Mouse (Mus musculus): ENCODE data around the gene Ston2. TPM values are rescaled to one million over a fixed set of nuclear protein-coding genes. Genes with fewer than 3 reads are reported as not detected.

Ston2 gene
- total and polyA plus RNA-seq, 3 experiments: 3.6 to 4.7 (median 4.1) TPM

DNA sequence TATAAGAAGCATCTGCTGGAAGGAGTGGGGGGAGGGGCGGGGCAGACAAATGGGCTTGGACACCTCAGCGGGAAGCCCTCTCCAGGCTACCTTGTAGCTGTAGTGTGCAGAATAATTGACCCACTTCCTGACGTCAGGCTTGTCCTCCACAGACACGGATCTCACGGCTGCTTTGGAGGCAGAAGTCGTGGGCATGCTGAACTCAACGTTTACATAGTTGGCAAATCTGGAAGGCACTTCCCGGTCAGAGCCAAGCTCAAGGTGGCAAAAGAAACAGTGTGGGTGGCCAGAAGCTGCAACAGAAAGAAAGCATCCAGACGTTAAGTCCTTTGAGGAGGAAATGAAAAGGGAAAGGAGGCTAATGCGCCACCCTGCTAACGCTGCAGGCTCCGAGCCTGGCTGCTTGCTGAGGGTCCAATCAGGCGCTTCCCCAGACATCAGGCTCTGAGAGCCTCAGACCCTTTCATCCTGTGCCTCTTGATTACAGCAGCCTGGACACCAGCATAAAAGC is 146.5 kb downstream of the Ston2 start:
- no peak for DNase-seq
- H3K27me3 ChIP-seq (ENCODE audit: control insufficient read depth, insufficient read depth, low read length): no peaks in the 10 kb centered on the region
- intact Hi-C loops (cut with DNase I): loop anchor here (1.0 kb wide), 1 partner anchor 148 kb away; no protein-coding TSS in a partner anchor
- WGBS: 22% methylated on average over 13 of the region's 13 CpGs
- 0 out of 2 replicates have a peak overlapping the region, but pooled peaks have one; percentile 14 for H3K9ac ChIP-seq (ENCODE audit: low read depth, low read length)
- H3K36me3 ChIP-seq (ENCODE audit: control insufficient read depth, insufficient read depth, low read length): no peaks in the 10 kb centered on the region
- no peaks in the 10 kb centered on the region for H3K79me2 ChIP-seq (replicated peaks; ENCODE audit: control insufficient read depth, insufficient read depth, low read length)
- peak overlapping the region; percentile 29; the same call in 1 of the 2 replicates for H3K4me3 ChIP-seq
- H3K27ac ChIP-seq: no peak overlapping the region
- TF ChIP-seq EP300 (IDR thresholded peaks at IDR 0.05; ENCODE audit: insufficient read depth, low read depth, low read length) (no peak), CTCF (IDR thresholded peaks at IDR 0.05) (no peak), POLR2A (IDR thresholded peaks at IDR 0.05; ENCODE audit: insufficient read depth, low read depth, low read length) (no peak)
- H3K4me1 ChIP-seq (ENCODE audit: control insufficient read depth, insufficient read depth, low read length): peaks cover 4% of the 10 kb centered on the region

- no peak for DNase-seq
- WGBS: 37% methylated on average over 7 of the region's 7 CpGs
- Histone ChIP-seq H3K4me1 (ENCODE audit: control insufficient read depth, insufficient read depth, low read length) (peaks cover 4% of the 10 kb centered on the region), H3K9ac (ENCODE audit: low read depth, low read length) (no peak overlapping the region), H3K36me3 (ENCODE audit: control insufficient read depth, insufficient read depth, low read length) (no peaks in the 10 kb centered on the region), H3K4me3 (no peak overlapping the region), H3K79me2 (replicated peaks; ENCODE audit: control insufficient read depth, insufficient read depth, low read length) (no peaks in the 10 kb centered on the region), H3K27ac (no peak overlapping the region), H3K27me3 (ENCODE audit: control insufficient read depth, insufficient read depth, low read length) (no peaks in the 10 kb centered on the region)
- intact Hi-C loops (cut with DNase I): loop anchor here (1.0 kb wide), 1 partner anchor 148 kb away; no protein-coding TSS in a partner anchor
- TF ChIP-seq CTCF (IDR thresholded peaks at IDR 0.05): no peak
- no peak for TF ChIP-seq EP300 (IDR thresholded peaks at IDR 0.05; ENCODE audit: insufficient read depth, low read depth, low read length)
- no peak for TF ChIP-seq POLR2A (IDR thresholded peaks at IDR 0.05; ENCODE audit: insufficient read depth, low read depth, low read length)
Measured at GRCm38 (mm10) chr12:91641133-91641532, 147.1 kb downstream of the Ston2 start.

- Histone ChIP-seq H3K27ac (no peak overlapping the region), H3K4me3 (no peak overlapping the region), H3K9ac (ENCODE audit: low read depth, low read length) (no peak overlapping the region), H3K4me1 (ENCODE audit: control insufficient read depth, insufficient read depth, low read length) (peaks cover 4% of the 10 kb centered on the region), H3K36me3 (ENCODE audit: control insufficient read depth, insufficient read depth, low read length) (no peaks in the 10 kb centered on the region), H3K27me3 (ENCODE audit: control insufficient read depth, insufficient read depth, low read length) (no peaks in the 10 kb centered on the region), H3K79me2 (replicated peaks; ENCODE audit: control insufficient read depth, insufficient read depth, low read length) (no peaks in the 10 kb centered on the region)
- TF ChIP-seq CTCF (IDR thresholded peaks at IDR 0.05): peak; percentile 82
- TF ChIP-seq EP300 (IDR thresholded peaks at IDR 0.05; ENCODE audit: insufficient read depth, low read depth, low read length): no peak
- peak; percentile 43 to 50 for DNase-seq
- WGBS: 20% methylated on average over 7 of the region's 7 CpGs
- intact Hi-C loops (cut with DNase I): loop anchor here (1.0 kb wide), 1 partner anchor 149 kb away; no protein-coding TSS in a partner anchor
Measured at GRCm38 (mm10) chr12:91640712-91641111, 147.5 kb downstream of the Ston2 start.

- H3K79me2 ChIP-seq (replicated peaks; ENCODE audit: control insufficient read depth, insufficient read depth, low read length): no peaks in the 10 kb centered on the region
- no peak overlapping the region for H3K27ac ChIP-seq
- DNase-seq: peak in 1 of 2 experiments; percentile 21
- no peak for TF ChIP-seq EP300 (IDR thresholded peaks at IDR 0.05; ENCODE audit: insufficient read depth, low read depth, low read length)
- no peak for TF ChIP-seq CTCF (IDR thresholded peaks at IDR 0.05)
- TF ChIP-seq POLR2A (IDR thresholded peaks at IDR 0.05; ENCODE audit: insufficient read depth, low read depth, low read length): no peak
- H3K36me3 ChIP-seq (ENCODE audit: control insufficient read depth, insufficient read depth, low read length): no peaks in the 10 kb centered on the region
- no peak overlapping the region for H3K9ac ChIP-seq (ENCODE audit: low read depth, low read length)
- intact Hi-C loops (cut with DNase I): no loop called here
- H3K27me3 ChIP-seq (ENCODE audit: control insufficient read depth, insufficient read depth, low read length): no peaks in the 10 kb centered on the region
- WGBS: 79% methylated on average over 3 of the region's 3 CpGs
- H3K4me1 ChIP-seq (ENCODE audit: control insufficient read depth, insufficient read depth, low read length): peaks cover 4% of the 10 kb centered on the region
- no peak overlapping the region for H3K4me3 ChIP-seq
Measured at GRCm38 (mm10) chr12:91638351-91638750, 149.8 kb downstream of the Ston2 start.

GRCm38 (mm10) chr12:91637136-91637909 is 150.9 kb downstream of the Ston2 start:
- peaks cover 4% of the 10 kb centered on the region for H3K4me1 ChIP-seq (ENCODE audit: control insufficient read depth, insufficient read depth, low read length)
- no peak for DNase-seq
- no peak overlapping the region for H3K4me3 ChIP-seq
- TF ChIP-seq EP300 (IDR thresholded peaks at IDR 0.05; ENCODE audit: insufficient read depth, low read depth, low read length): no peak
- TF ChIP-seq CTCF (IDR thresholded peaks at IDR 0.05): no peak
- TF ChIP-seq POLR2A (IDR thresholded peaks at IDR 0.05; ENCODE audit: insufficient read depth, low read depth, low read length): no peak
- no peaks in the 10 kb centered on the region for H3K36me3 ChIP-seq (ENCODE audit: control insufficient read depth, insufficient read depth, low read length)
- H3K9ac ChIP-seq (ENCODE audit: low read depth, low read length): no peak overlapping the region
- H3K27ac ChIP-seq: no peak overlapping the region
- intact Hi-C loops (cut with DNase I): no loop called here
- no peaks in the 10 kb centered on the region for H3K79me2 ChIP-seq (replicated peaks; ENCODE audit: control insufficient read depth, insufficient read depth, low read length)
- no peaks in the 10 kb centered on the region for H3K27me3 ChIP-seq (ENCODE audit: control insufficient read depth, insufficient read depth, low read length)
- 75% methylated on average over 12 of the region's 12 CpGs for WGBS

DNA sequence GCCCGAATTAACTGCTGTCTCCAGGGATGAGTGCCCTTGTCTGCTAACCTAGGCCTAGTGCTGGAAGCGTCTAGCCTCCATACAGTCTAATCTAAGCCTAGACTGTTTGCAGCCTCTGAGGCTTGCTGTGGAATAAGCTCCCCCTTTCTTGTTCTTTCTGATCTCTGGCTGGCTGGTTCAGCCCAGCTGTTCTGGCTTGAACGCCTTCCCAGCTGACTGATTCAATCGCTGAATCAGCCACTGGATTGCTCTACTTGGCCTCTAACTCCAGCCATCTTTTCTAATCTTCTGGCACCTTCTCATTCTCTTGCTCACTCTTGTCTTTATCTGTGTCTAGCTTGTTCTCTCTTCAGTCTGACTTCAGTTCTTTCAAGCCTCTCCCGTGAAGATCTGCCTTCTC is 161.7 kb downstream of the Ston2 start:
- H3K4me3 ChIP-seq: no peak overlapping the region
- TF ChIP-seq POLR2A (IDR thresholded peaks at IDR 0.05; ENCODE audit: insufficient read depth, low read depth, low read length) (no peak), EP300 (IDR thresholded peaks at IDR 0.05; ENCODE audit: insufficient read depth, low read depth, low read length) (no peak), CTCF (IDR thresholded peaks at IDR 0.05) (no peak)
- DNase-seq: peak; percentile 54
- intact Hi-C loops (cut with DNase I): no loop called here
- no peaks in the 10 kb centered on the region for H3K4me1 ChIP-seq (ENCODE audit: control insufficient read depth, insufficient read depth, low read length)
- H3K79me2 ChIP-seq (replicated peaks; ENCODE audit: control insufficient read depth, insufficient read depth, low read length): no peaks in the 10 kb centered on the region
- H3K27me3 ChIP-seq (ENCODE audit: control insufficient read depth, insufficient read depth, low read length): no peaks in the 10 kb centered on the region
- H3K36me3 ChIP-seq (ENCODE audit: control insufficient read depth, insufficient read depth, low read length): no peaks in the 10 kb centered on the region
- H3K27ac ChIP-seq: no peak overlapping the region
- 55% methylated on average over 5 of the region's 5 CpGs for WGBS
- no peak overlapping the region for H3K9ac ChIP-seq (ENCODE audit: low read depth, low read length)

Data from heart, adult 2 months (tissue).